Mouse (Mus musculus) stomach, postnatal 0 days (tissue): ENCODE data around the gene Ccdc194. TPM values are rescaled to one million over a fixed set of nuclear protein-coding genes. Genes with fewer than 3 reads are reported as not detected.

Experiments used
- ATAC-seq: fragments of 200-750 bp; cut with Nextera tagmentation; 2 replicates; pipeline ENCODE4 v1.8.0; 2017; ENCODE audit not compliant: low FRiP score, low TSS enrichment
- DNase-seq: peaks from one replicate; pipeline ENCODE4 v3.0.0-alpha.2; 2016; ENCODE audit warnings: low spot score
- H3K27ac ChIP-seq: fragments of 300-500 bp; sonication (generic); replicated peaks from 2 replicates; pipeline ENCODE4 v1.5.1; 2014; ENCODE audit warnings: mild to moderate bottlenecking, control low read depth
- H3K27me3 ChIP-seq: fragments of 300-500 bp; sonication (generic); 2 replicates; pipeline ENCODE4 v1.6.1; 2014; ENCODE audit warnings: low read length; ENCODE audit not compliant: control insufficient read depth, insufficient read depth
- H3K36me3 ChIP-seq: fragments of 300-500 bp; sonication (generic); 2 replicates; pipeline ENCODE4 v1.6.1; 2014; ENCODE audit warnings: low read length, mixed read lengths; ENCODE audit not compliant: control insufficient read depth, insufficient read depth
- H3K4me1 ChIP-seq: fragments of 300-500 bp; sonication (generic); replicated peaks from 2 replicates; pipeline ENCODE4 v1.6.1; 2014; ENCODE audit warnings: antibody characterized with exemption; ENCODE audit not compliant: control insufficient read depth, insufficient read depth
- H3K4me2 ChIP-seq: fragments of 300-500 bp; sonication (generic); replicated peaks from 2 replicates; pipeline ENCODE4 v1.6.1; 2014; ENCODE audit warnings: low read depth, mild to moderate bottlenecking, control low read depth, moderate library complexity
- H3K4me3 ChIP-seq: fragments of 300-500 bp; sonication (generic); 2 replicates; pipeline ENCODE4 v1.5.1; 2014; ENCODE audit warnings: low read depth, low read length, control low read depth
- H3K9ac ChIP-seq: fragments of 300-500 bp; sonication (generic); 2 replicates; pipeline ENCODE4 v1.6.1; 2014; ENCODE audit warnings: mild to moderate bottlenecking, low read length, control low read depth, mixed read lengths
- H3K9me3 ChIP-seq: fragments of 300-500 bp; sonication (generic); 2 replicates; pipeline ENCODE4 v1.6.1; 2016; ENCODE audit warnings: low read length; ENCODE audit not compliant: control insufficient read depth
- CTCF ChIP-seq: IDR thresholded peaks from 2 replicates; pipeline ENCODE4 v1.5.1; 2016; ENCODE audit warnings: antibody characterized with exemption, low read depth, mild to moderate bottlenecking, moderate library complexity
- EP300 ChIP-seq: optimal IDR thresholded peaks from 2 replicates; pipeline ENCODE3; 2016; ENCODE audit warnings: antibody characterized with exemption
- WGBS: fragments of 180-500 bp; shearing (Covaris S2); extraction: QIAGEN DNeasy Blood & Tissue Kit; methylation state at CpG from one replicate; pipeline ENCODE4 v1.1.7; 2014; 5-methylcytosine and 5-hydroxymethylcytosine counted together
- polyA plus RNA-seq: library from polyadenylated mRNA; unstranded; fragments of >200 nt; fragmentation: Nextera tagmentation; extraction: Ambion mirVana; gene quantifications from 2 replicates; pipeline ENCODE4 v1.2.1, GENCODE M21; 2015

Gene Ccdc194
- polyA plus RNA-seq, 1 experiment from 2014 or later = 0.29 TPM

DNA sequence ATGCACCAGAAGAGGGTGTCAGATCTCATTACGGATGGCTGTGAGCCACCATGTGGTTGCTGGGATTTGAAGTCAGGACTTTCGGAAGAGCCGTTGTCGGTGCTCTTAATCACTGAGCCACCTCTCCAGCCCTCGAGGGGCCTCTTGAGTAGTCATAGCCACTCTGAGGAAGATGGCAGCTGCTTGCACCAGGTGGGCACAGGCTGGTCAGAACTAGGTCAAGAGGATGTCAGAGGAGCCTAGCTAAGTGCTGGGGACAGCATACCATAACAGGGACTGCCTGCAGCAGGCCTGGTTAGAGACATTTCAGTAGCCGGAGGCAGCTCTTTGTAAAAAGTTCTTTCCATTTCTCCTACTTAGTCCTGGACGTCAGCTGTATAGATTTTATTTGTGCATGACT is 25.2 kb upstream of the Ccdc194 start:
- WGBS = 63% methylated on average over 7 of the region's 7 CpGs
- Histone ChIP-seq H3K9ac (no peak overlapping the region), H3K27me3 (no peaks in the 10 kb centered on the region), H3K4me1 (no peaks in the 10 kb centered on the region), H3K9me3 (no peaks in the 10 kb centered on the region), H3K27ac (no peak overlapping the region), H3K4me3 (no peak overlapping the region), H3K4me2 (no peak overlapping the region), H3K36me3 (peaks cover 7% of the 10 kb centered on the region; the same call in 1 of the 2 replicates)
- TF ChIP-seq EP300 (no peak), CTCF (no peak)
- ATAC-seq = no peak
- DNase-seq = no peak

DNA sequence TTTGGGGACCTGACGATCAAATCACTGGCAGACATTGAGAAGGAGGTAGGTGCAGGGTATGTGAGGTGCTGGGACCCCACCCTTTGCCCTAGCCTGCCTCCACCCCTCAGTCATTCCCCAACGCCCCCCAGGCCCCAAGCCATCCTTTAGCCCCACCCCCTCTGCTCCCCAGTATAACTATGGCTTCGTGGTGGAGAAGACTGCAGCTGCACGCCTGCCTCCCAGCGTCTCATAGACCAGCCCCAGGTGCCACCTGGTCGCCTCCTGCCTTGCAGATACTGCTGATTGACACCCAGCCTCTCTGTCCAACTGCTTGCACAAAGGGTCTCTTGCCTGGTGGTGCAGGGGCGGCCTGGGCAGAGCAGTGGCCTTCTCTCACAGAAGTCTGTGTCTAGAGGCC is 22.1 kb upstream of the Ccdc194 start:
- Histone ChIP-seq H3K27me3 (no peaks in the 10 kb centered on the region), H3K9me3 (no peaks in the 10 kb centered on the region), H3K27ac (no peak overlapping the region), H3K36me3 (peaks cover 11% of the 10 kb centered on the region; the same call in 1 of the 2 replicates), H3K4me2 (no peak overlapping the region), H3K4me3 (no peak overlapping the region), H3K9ac (no peak overlapping the region), H3K4me1 (no peaks in the 10 kb centered on the region)
- ATAC-seq (no peak), DNase-seq (no peak)
- TF ChIP-seq CTCF (no peak), EP300 (no peak)
- WGBS = 86% methylated on average over 7 of the region's 7 CpGs

DNA sequence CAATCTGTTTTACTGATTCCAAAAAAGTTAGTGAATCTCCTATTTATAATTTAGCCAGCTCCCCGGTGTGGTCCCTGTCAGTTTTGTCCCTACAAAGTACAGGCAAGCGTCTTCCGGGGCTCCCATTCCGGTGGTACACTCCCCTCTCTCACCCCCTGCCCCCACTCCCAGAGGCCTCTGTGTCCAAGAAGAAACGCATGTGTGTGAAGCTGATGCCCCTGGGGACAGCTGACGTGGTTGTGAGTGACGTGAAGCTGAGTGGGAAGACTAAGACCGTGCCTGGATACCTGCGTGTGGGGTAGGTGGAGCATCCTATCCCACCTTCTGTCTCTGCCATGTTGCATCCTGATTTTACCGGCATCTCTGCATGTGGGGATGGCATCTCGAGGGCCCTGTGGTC is 19.5 kb upstream of the Ccdc194 start:
- Histone ChIP-seq H3K4me2 (no peak overlapping the region), H3K9me3 (no peaks in the 10 kb centered on the region), H3K9ac (no peak overlapping the region), H3K4me1 (no peaks in the 10 kb centered on the region), H3K4me3 (no peak overlapping the region), H3K27ac (no peak overlapping the region), H3K36me3 (peaks cover 11% of the 10 kb centered on the region; the same call in 1 of the 2 replicates), H3K27me3 (no peaks in the 10 kb centered on the region)
- TF ChIP-seq EP300 (no peak), CTCF (no peak)
- WGBS = 92% methylated on average over 11 of the region's 11 CpGs
- DNase-seq (no peak), ATAC-seq (no peak)

DNA sequence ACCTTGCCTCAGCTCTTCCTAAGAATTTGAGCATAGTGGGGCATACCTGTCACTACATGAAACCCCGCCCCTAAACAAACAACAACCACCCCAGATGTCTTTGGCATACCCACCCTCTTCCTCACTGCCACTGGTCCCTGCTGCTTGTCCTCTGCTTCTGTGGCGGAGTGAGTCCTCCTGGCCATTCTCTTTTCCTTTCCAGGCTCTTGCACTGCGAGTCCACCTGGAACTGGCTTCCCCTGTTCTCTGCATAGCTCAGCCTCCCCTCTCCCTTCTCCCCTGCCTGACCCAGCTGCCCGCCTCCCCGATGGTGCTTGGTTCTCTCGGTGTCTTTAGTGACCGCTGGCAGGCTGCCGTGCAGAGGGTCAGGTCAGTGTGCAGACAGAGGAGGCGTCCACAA is 18.2 kb upstream of the Ccdc194 start:
- H3K27me3 ChIP-seq = no peaks in the 10 kb centered on the region
- no peak for DNase-seq
- 82% methylated on average over 9 of the region's 9 CpGs for WGBS
- H3K4me1 ChIP-seq = no peaks in the 10 kb centered on the region
- H3K36me3 ChIP-seq = peaks cover 10% of the 10 kb centered on the region; the same call in 1 of the 2 replicates
- peak overlapping the region; percentile 86 for H3K4me2 ChIP-seq
- no peak for ATAC-seq
- H3K4me3 ChIP-seq = peak overlapping the region; percentile 80; the same call in 1 of the 2 replicates
- H3K9ac ChIP-seq = no peak overlapping the region; the same call in 1 of the 2 replicates
- no peaks in the 10 kb centered on the region for H3K9me3 ChIP-seq
- H3K27ac ChIP-seq = no peak overlapping the region
- TF ChIP-seq CTCF (no peak), EP300 (no peak)

DNA sequence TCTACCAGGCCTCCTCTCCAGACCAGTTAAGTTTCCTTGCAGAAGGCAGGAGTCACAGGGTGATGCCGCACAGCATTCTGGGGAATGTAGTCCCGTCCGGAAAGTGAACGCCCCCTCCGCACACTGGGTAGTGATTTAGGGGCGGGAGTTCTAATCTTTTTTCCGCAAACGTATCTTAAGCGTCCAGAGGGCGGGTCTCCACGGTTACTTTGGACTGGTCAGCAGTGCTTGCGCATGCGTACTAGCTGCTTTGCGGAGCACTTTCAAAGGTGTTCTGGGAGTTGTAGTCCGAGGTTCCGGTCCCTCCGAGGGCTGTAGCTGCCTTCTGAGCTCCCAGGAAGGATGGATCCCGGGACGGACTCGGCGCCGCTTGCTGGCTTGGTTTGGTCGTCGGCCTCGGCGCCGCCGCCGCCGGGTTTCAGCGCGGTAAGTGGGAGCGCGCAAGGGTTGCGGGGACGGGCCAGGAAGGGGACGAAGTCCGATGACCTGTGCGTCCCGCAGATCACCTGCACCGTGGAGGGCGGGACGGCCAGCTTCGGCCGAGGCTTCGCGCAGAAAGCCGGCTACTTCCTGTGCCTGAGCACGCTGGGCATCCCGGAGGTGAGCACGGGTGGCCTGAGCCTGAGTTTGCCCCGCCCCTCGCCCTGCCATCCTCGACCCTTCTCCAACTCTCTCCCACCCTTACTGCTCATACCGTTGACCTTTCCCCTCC is 17.3 kb upstream of the Ccdc194 start, which contains the start of gene Mvb12a:
Mvb12a (plus strand) TSS at position 291 of the 712 bp plus-strand sequence.
- H3K4me3 ChIP-seq = peak within 1 kb of the TSS; percentile 80
- peak within 1 kb of the TSS; percentile 69 for H3K9ac ChIP-seq
- H3K27ac ChIP-seq = no peak within 1 kb of the TSS; the same call in 1 of the 2 replicates
- no peaks in the 10 kb centered on the region for H3K9me3 ChIP-seq
- TF ChIP-seq CTCF = no peak
- no peak for TF ChIP-seq EP300
- peak within 1 kb of the TSS; percentile 86 for H3K4me2 ChIP-seq
- peaks cover 5% of the 10 kb centered on the region; the same call in 1 of the 2 replicates for H3K36me3 ChIP-seq
- H3K4me1 ChIP-seq = no peaks in the 10 kb centered on the region; the same call in 1 of the 2 replicates
- ATAC-seq = peak; percentile 97
- peak; percentile 96 for DNase-seq
- no peaks in the 10 kb centered on the region for H3K27me3 ChIP-seq
- under 1% methylated on average over 52 of the region's 55 CpGs for WGBS
